8 mouse cellular contexts compared by ENCODE assay signal in genomic region chr4:114924971-114925916, GRCm38 (mm10). TPM values are rescaled to one million over a fixed set of nuclear protein-coding genes. Genes with fewer than 3 reads are reported as not detected.
DNase-seq lines count a peak whose midpoint lies in the region; ATAC-seq and TF ChIP-seq lines count a peak whose summit lies in the region.

No protein-coding gene starts in this region.

- H3K27me3 ChIP-seq in thymus, adult 2 months (ENCODE audit: control insufficient read depth, insufficient read depth, low read length) = peaks cover 32% of the 10 kb centered on the region
- H3K27me3 ChIP-seq in embryonic facial prominence, embryonic 12.5 days = peaks cover 78% of the 10 kb centered on the region
- no peaks in the 10 kb centered on the region; the same call in 1 of the 2 replicates for H3K27me3 ChIP-seq in testis, adult 2 months (ENCODE audit: control insufficient read depth, insufficient read depth, low read length)

- peak overlapping the region; percentile 1; the same call in 1 of the 2 replicates for H3K4me3 ChIP-seq in thymus, adult 2 months (ENCODE audit: control insufficient read depth, insufficient read depth, low read length)
- H3K4me3 ChIP-seq in embryonic facial prominence, embryonic 12.5 days = peak overlapping the region; percentile 44
- H3K4me3 ChIP-seq in testis, adult 2 months (ENCODE audit: control insufficient read depth, low read depth, low read length) = peak overlapping the region; percentile 44

- no peak for TF ChIP-seq CTCF in thymus, adult 2 months (IDR thresholded peaks at IDR 0.05; ENCODE audit: borderline replicate concordance, control insufficient read depth, extremely low read depth, insufficient read depth, low read length, poor library complexity)
- TF ChIP-seq CTCF in testis, adult 2 months (IDR thresholded peaks at IDR 0.05; ENCODE audit: control insufficient read depth, insufficient read depth, insufficient replicate concordance, low read depth, low read length) = no peak

- 3% methylated on average over 125 of the region's 125 CpGs for WGBS in thymus, adult 2 months
- WGBS in embryonic facial prominence, embryonic 12.5 days = under 1% methylated on average over 124 of the region's 125 CpGs

- peak overlapping the region; percentile 40 for H3K9ac ChIP-seq in embryonic facial prominence, embryonic 12.5 days

- TF ChIP-seq POLR2A in thymus, adult 2 months (IDR thresholded peaks at IDR 0.05; ENCODE audit: control insufficient read depth, extremely low read depth, insufficient read depth, low read length, poor library complexity) = no peak
- no peak for TF ChIP-seq POLR2A in testis, adult 2 months (IDR thresholded peaks at IDR 0.05; ENCODE audit: control insufficient read depth, low read depth, low read length)

- no peak for DNase-seq in thymus, adult 2 months
- no peak for DNase-seq in thymus, postnatal 14 days
- DNase-seq in induced T-regulatory cell, adult 2 months (ENCODE audit: low read depth) = peak; percentile 34
- peak; percentile 23 for DNase-seq in lung, postnatal 10 days
- DNase-seq in spleen, postnatal 4 days (ENCODE audit: low spot score in 2 of 2) = no peak
- DNase-seq in spleen, adult 12 weeks (ENCODE audit: low spot score) = no peak

- H3K36me3 ChIP-seq in thymus, adult 2 months (ENCODE audit: control insufficient read depth, insufficient read depth, low read length) = no peaks in the 10 kb centered on the region
- no peaks in the 10 kb centered on the region for H3K36me3 ChIP-seq in embryonic facial prominence, embryonic 12.5 days
- no peaks in the 10 kb centered on the region for H3K36me3 ChIP-seq in testis, adult 2 months (ENCODE audit: control insufficient read depth, insufficient read depth, low read length)

- H3K4me1 ChIP-seq in thymus, adult 2 months (replicated peaks; ENCODE audit: control insufficient read depth, insufficient read depth, low read length) = peaks cover 9% of the 10 kb centered on the region; the same call in 1 of the 2 replicates
- H3K4me1 ChIP-seq in embryonic facial prominence, embryonic 12.5 days = peaks cover 14% of the 10 kb centered on the region; the same call in 1 of the 2 replicates
- H3K4me1 ChIP-seq in testis, adult 2 months (ENCODE audit: control insufficient read depth, insufficient read depth, low read length) = peaks cover 8% of the 10 kb centered on the region

- no peaks in the 10 kb centered on the region for H3K9me3 ChIP-seq in embryonic facial prominence, embryonic 12.5 days

- peak overlapping the region; percentile 76 for H3K4me2 ChIP-seq in embryonic facial prominence, embryonic 12.5 days (replicated peaks)

- no peak overlapping the region for H3K27ac ChIP-seq in thymus, adult 2 months (ENCODE audit: control insufficient read depth, insufficient read depth, low read length)
- H3K27ac ChIP-seq in embryonic facial prominence, embryonic 12.5 days = no peak overlapping the region
- no peak overlapping the region for H3K27ac ChIP-seq in testis, adult 2 months (ENCODE audit: control insufficient read depth, insufficient read depth, low read depth, low read length)

- ATAC-seq in embryonic facial prominence, embryonic 12.5 days (ENCODE audit: insufficient number of reproducible peaks, insufficient read depth, low FRiP score, low TSS enrichment) = peak; percentile 24

RNA-seq across cellular contexts. Expression of gene Foxe3, which starts 0.6 kb away (rescaled TPM):
- 0.16 and 0.37 TPM in 2 replicates for polyA plus RNA-seq in thymus, adult 2 months (2012; rRNA removed)
- polyA plus RNA-seq in embryonic facial prominence, embryonic 12.5 days (2016; fragmentation: Nextera tagmentation; extraction: Ambion mirVana) = 0.27 and 1.5 TPM in 2 replicates
- polyA plus RNA-seq in testis, adult 2 months (2012; rRNA removed) = 0.95 and 1.3 TPM in 2 replicates

RNA-seq across cellular contexts. Expression of gene Foxd2, which starts 16.6 kb away (rescaled TPM):
- polyA plus RNA-seq in thymus, adult 2 months (2012; rRNA removed) = 1.4 and 1.8 TPM in 2 replicates
- 6.2 and 7.7 TPM in 2 replicates for polyA plus RNA-seq in embryonic facial prominence, embryonic 12.5 days (2016; fragmentation: Nextera tagmentation; extraction: Ambion mirVana)
- polyA plus RNA-seq in testis, adult 2 months (2012; rRNA removed) = 0.22 and 0.37 TPM in 2 replicates

Comparison
In these comparisons a context has a peak if more than half of its experiments do, and no peak if none do; other contexts are left out.
1. DNase-seq: peak in induced T-regulatory cell, adult 2 months (single experiment) and lung, postnatal 10 days (single experiment); none in thymus, adult 2 months (single experiment), thymus, postnatal 14 days (single experiment), spleen, postnatal 4 days (0 of 2) and spleen, adult 12 weeks (single experiment).
2. Peak in every context shown above with its lines, with median percentiles within 50 percentile points of each other: H3K4me3 ChIP-seq.